Mouse (Mus musculus): ENCODE measurements at regions not wholly inside any gene's neighbourhood (a gene's known extent, or its start where the extent isn't known, plus 50 kb on each side); places are given as distances from the start of the nearest gene placed in this dataset.

DNA sequence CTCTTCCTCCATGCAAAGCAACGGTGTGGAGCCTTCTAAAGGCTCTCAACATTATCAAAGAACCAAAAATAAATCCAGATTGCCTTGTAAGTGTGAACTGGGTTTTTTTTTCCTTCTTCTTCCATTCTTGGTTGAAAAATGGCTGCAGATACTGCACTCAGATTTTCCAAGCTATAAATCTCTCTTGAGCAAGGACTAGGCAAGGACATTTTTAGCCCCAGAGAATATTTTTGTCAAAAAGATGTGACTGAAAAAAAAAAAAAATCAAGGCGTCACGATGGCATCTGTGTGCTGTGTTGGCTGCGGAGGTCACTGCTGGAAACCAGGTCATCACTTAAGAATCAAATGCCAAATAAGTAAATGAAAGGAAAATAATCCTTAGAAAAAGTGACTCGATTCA is 386.9 kb downstream of the Wdr11 start:
- dilution Hi-C loops (cut with MboI; ENCODE audit: extremely low pct_ligation_motif_present, extremely low pct_unique_long_range_greater_than_20kb, low sequenced_read_pairs) (no loop called here), in situ Hi-C loops (cut with MboI; ENCODE audit: low pct_ligation_motif_present, low pct_unique_long_range_greater_than_20kb, low sequenced_read_pairs) (no loop called here)
- no peak for TF ChIP-seq RAD21 (IDR thresholded peaks at IDR 0.05; ENCODE audit: low read depth, low read length)
- no peak overlapping the region for H3K9ac ChIP-seq (ENCODE audit: insufficient read depth, low read depth)
- H3K79me2 ChIP-seq (replicated peaks; ENCODE audit: control insufficient read depth, extremely low read depth, insufficient read depth, poor library complexity, severe bottlenecking), result no peaks in the 10 kb centered on the region
- H3K4me1 ChIP-seq (ENCODE audit: control insufficient read depth in 1 of 2, insufficient read depth in 2 of 2), result no peaks in the 10 kb centered on the region
- no peak for DNase-seq (ENCODE audit: extremely low read depth)
- no peaks in the 10 kb centered on the region for H3K36me3 ChIP-seq (replicated peaks in 1 of 2; ENCODE audit: control insufficient read depth in 1 of 2, insufficient read depth in 1 of 2, low read length in 1 of 2)
- H3K27ac ChIP-seq (ENCODE audit: insufficient read depth, low read depth), result no peak overlapping the region
- H3K27me3 ChIP-seq (replicated peaks), result peaks cover 67% of the 10 kb centered on the region
- H3K4me2 ChIP-seq (ENCODE audit: insufficient read depth, low read depth, poor library complexity, severe bottlenecking), result no peak overlapping the region
- no peaks in the 10 kb centered on the region for H3K9me3 ChIP-seq (replicated peaks; ENCODE audit: low read length)
- H3K4me3 ChIP-seq (replicated peaks in 1 of 3; ENCODE audit: low read depth in 2 of 3, low read length in 2 of 3, poor library complexity in 1 of 3), result no peak overlapping the region

DNA sequence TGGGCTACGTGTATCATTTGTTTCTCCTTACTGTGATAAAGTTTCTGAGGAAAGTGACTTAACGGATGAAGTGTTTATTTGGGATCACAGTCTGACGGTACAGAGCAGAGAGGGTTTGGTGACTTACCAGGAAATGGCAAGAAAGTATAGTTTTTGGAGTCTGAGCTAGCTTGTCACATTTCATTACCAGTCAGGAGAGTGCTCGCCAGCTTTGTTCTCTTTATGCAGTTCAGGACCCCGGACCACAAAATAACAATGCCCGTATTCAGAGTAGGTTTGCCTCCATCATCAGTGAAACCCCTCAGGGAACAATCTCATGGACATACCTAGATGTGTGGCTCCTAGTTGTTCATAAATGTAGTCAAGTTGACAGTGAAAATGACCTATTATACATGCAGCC is 387.7 kb downstream of the Wdr11 start:
- in situ Hi-C loops (cut with MboI; ENCODE audit: low pct_ligation_motif_present, low pct_unique_long_range_greater_than_20kb, low sequenced_read_pairs), result no loop called here
- Histone ChIP-seq H3K9me3 (replicated peaks; ENCODE audit: low read length) (no peaks in the 10 kb centered on the region), H3K4me3 (replicated peaks in 1 of 3; ENCODE audit: low read depth in 2 of 3, low read length in 2 of 3, poor library complexity in 1 of 3) (no peak overlapping the region), H3K27ac (ENCODE audit: insufficient read depth, low read depth) (no peak overlapping the region), H3K9ac (ENCODE audit: insufficient read depth, low read depth) (no peak overlapping the region), H3K4me2 (ENCODE audit: insufficient read depth, low read depth, poor library complexity, severe bottlenecking) (no peak overlapping the region), H3K27me3 (replicated peaks) (peaks cover 67% of the 10 kb centered on the region), H3K79me2 (replicated peaks; ENCODE audit: control insufficient read depth, extremely low read depth, insufficient read depth, poor library complexity, severe bottlenecking) (no peaks in the 10 kb centered on the region), H3K4me1 (ENCODE audit: control insufficient read depth in 1 of 2, insufficient read depth in 2 of 2) (no peaks in the 10 kb centered on the region), H3K36me3 (replicated peaks in 1 of 2; ENCODE audit: control insufficient read depth in 1 of 2, insufficient read depth in 1 of 2, low read length in 1 of 2) (no peaks in the 10 kb centered on the region)
- dilution Hi-C loops (cut with MboI; ENCODE audit: extremely low pct_ligation_motif_present, extremely low pct_unique_long_range_greater_than_20kb, low sequenced_read_pairs), result no loop called here
- TF ChIP-seq MEF2A (IDR thresholded peaks at IDR 0.05; ENCODE audit: borderline replicate concordance, low read depth, low read length) (no peak), CTCF (conservative IDR thresholded peaks at IDR 0.05 in 1 of 2, IDR thresholded peaks at IDR 0.05 in 1 of 2; ENCODE audit: low read depth in 2 of 2, low read length in 2 of 2) (no peak), KAT2A (IDR thresholded peaks at IDR 0.05; ENCODE audit: insufficient replicate concordance, low read length) (no peak), MYC (IDR thresholded peaks at IDR 0.05; ENCODE audit: low read depth, low read length) (no peak), SMC3 (IDR thresholded peaks at IDR 0.05; ENCODE audit: low read depth, low read length) (no peak), JUND (conservative IDR thresholded peaks at IDR 0.05; ENCODE audit: low read depth, low read length) (no peak), ZKSCAN1 (IDR thresholded peaks at IDR 0.05; ENCODE audit: borderline replicate concordance, low read depth, low read length) (no peak), PAX5 (IDR thresholded peaks at IDR 0.05; ENCODE audit: low read length) (no peak), RAD21 (IDR thresholded peaks at IDR 0.05; ENCODE audit: low read depth, low read length) (no peak), RCOR1 (conservative IDR thresholded peaks at IDR 0.05; ENCODE audit: low read depth, low read length) (no peak), ZC3H11A (IDR thresholded peaks at IDR 0.05; ENCODE audit: low read depth, low read length) (no peak), MAZ (IDR thresholded peaks at IDR 0.05; ENCODE audit: low read depth, low read length) (no peak), BHLHE40 (IDR thresholded peaks at IDR 0.05; ENCODE audit: low read depth, low read length) (no peak)
- no peak for DNase-seq (ENCODE audit: extremely low read depth)

DNA sequence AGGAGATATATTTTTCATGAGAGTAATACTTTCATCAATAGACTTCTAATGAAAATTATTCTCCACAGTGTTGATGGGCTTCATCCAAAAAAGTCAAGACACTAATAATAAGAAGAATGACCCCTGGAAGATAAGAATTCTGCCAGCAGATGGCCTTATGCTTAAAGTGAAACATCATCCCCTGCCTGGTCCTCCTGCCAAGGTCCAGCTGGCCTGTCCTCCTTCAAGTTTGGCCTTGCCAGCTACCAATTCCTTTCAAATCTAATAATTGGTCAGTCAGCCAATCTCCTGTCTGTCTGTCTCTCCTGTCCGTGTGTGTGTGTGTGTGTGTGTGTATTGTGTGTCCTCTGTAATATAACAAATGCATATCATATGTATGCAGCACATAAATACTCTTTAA is 388.8 kb downstream of the Wdr11 start:
- no peaks in the 10 kb centered on the region for H3K9me3 ChIP-seq (replicated peaks; ENCODE audit: low read length)
- peaks cover 67% of the 10 kb centered on the region for H3K27me3 ChIP-seq (replicated peaks)
- dilution Hi-C loops (cut with MboI; ENCODE audit: extremely low pct_ligation_motif_present, extremely low pct_unique_long_range_greater_than_20kb, low sequenced_read_pairs), result no loop called here
- no peak overlapping the region for H3K9ac ChIP-seq (ENCODE audit: insufficient read depth, low read depth)
- H3K36me3 ChIP-seq (replicated peaks in 1 of 2; ENCODE audit: control insufficient read depth in 1 of 2, insufficient read depth in 1 of 2, low read length in 1 of 2), result no peaks in the 10 kb centered on the region
- no peak overlapping the region for H3K27ac ChIP-seq (ENCODE audit: insufficient read depth, low read depth)
- H3K79me2 ChIP-seq (replicated peaks; ENCODE audit: control insufficient read depth, extremely low read depth, insufficient read depth, poor library complexity, severe bottlenecking), result no peaks in the 10 kb centered on the region
- no peak overlapping the region for H3K4me2 ChIP-seq (ENCODE audit: insufficient read depth, low read depth, poor library complexity, severe bottlenecking)
- no peaks in the 10 kb centered on the region for H3K4me1 ChIP-seq (ENCODE audit: control insufficient read depth in 1 of 2, insufficient read depth in 2 of 2)
- in situ Hi-C loops (cut with MboI; ENCODE audit: low pct_ligation_motif_present, low pct_unique_long_range_greater_than_20kb, low sequenced_read_pairs), result no loop called here
- DNase-seq (ENCODE audit: extremely low read depth), result no peak
- TF ChIP-seq USF1 (IDR thresholded peaks at IDR 0.05; ENCODE audit: low read depth, low read length), result no peak
- TF ChIP-seq TCF12 (IDR thresholded peaks at IDR 0.05; ENCODE audit: low read depth, low read length), result no peak
- H3K4me3 ChIP-seq (replicated peaks in 1 of 3; ENCODE audit: low read depth in 2 of 3, low read length in 2 of 3, poor library complexity in 1 of 3), result no peak overlapping the region

Data from CH12.LX (cell line).